Mouse (Mus musculus) thymus, adult 2 months (tissue): Measurements from ENCODE around the gene Ppm1g.

Experiments used
- CTCF ChIP-seq: fragments of 200-500 bp; IDR thresholded peaks from 2 replicates; pipeline ENCODE4 v1.5.1; 2012; ENCODE audit warnings: mild to moderate bottlenecking, control low read depth, low read length, moderate library complexity, borderline replicate concordance; ENCODE audit not compliant: control insufficient read depth, poor library complexity, insufficient read depth; ENCODE audit errors: extremely low read depth
- POLR2A ChIP-seq: fragments of 200-500 bp; IDR thresholded peaks from 2 replicates; pipeline ENCODE4 v1.6.1; 2012; ENCODE audit warnings: mild to moderate bottlenecking, low read length, control low read depth, moderate library complexity; ENCODE audit not compliant: control insufficient read depth, poor library complexity, insufficient read depth; ENCODE audit errors: extremely low read depth

- TF ChIP-seq POLR2A = peak; percentile 80
- no peak for TF ChIP-seq CTCF
These were observed at the start of gene Ppm1g for GRCm38 (mm10) chr5:31220448-31221303.
